Mouse (Mus musculus) midbrain, embryonic 12.5 days (tissue): ENCODE measurements at regions not wholly inside any gene's neighbourhood (a gene's known extent, or its start where the extent isn't known, plus 50 kb on each side); places are given as distances from the start of the nearest gene placed in this dataset.

ENCODE experiments used
- ATAC-seq: fragments of 200-750 bp; cut with Nextera tagmentation; 2 replicates; pipeline ENCODE4 v1.8.0; 2017; ENCODE audit warnings: low read depth, moderate TSS enrichment, moderate library complexity; ENCODE audit not compliant: low FRiP score
- H3K27ac ChIP-seq: fragments of 300-500 bp; sonication (generic); replicated peaks from 2 replicates; pipeline ENCODE4 v1.5.1; 2016; ENCODE audit warnings: mild to moderate bottlenecking
- H3K27me3 ChIP-seq: fragments of 300-500 bp; sonication (generic); 2 replicates; pipeline ENCODE4 v1.6.1; 2016; ENCODE audit warnings: mild to moderate bottlenecking
- H3K36me3 ChIP-seq: fragments of 300-500 bp; sonication (generic); 2 replicates; pipeline ENCODE4 v1.6.1; 2016
- H3K4me1 ChIP-seq: fragments of 300-500 bp; sonication (generic); 2 replicates; pipeline ENCODE4 v1.6.1; 2016
- H3K4me2 ChIP-seq: fragments of 300-500 bp; sonication (generic); replicated peaks from 2 replicates; pipeline ENCODE4 v1.6.1; 2016; ENCODE audit warnings: mild to moderate bottlenecking, moderate library complexity
- H3K4me3 ChIP-seq: fragments of 300-500 bp; sonication (generic); 2 replicates; pipeline ENCODE4 v1.5.1; 2016; ENCODE audit warnings: mild to moderate bottlenecking
- H3K9ac ChIP-seq: fragments of 300-500 bp; sonication (generic); replicated peaks from 2 replicates; pipeline ENCODE4 v1.6.1; 2016; ENCODE audit warnings: mild to moderate bottlenecking, moderate library complexity
- H3K9me3 ChIP-seq: fragments of 300-500 bp; sonication (generic); 2 replicates; pipeline ENCODE4 v1.6.1; 2016; ENCODE audit warnings: mild to moderate bottlenecking
- WGBS: fragments of 180-500 bp; shearing (Covaris S2); methylation state at CpG from one replicate; pipeline ENCODE4 v1.1.7; 2016; 5-methylcytosine and 5-hydroxymethylcytosine counted together

DNA sequence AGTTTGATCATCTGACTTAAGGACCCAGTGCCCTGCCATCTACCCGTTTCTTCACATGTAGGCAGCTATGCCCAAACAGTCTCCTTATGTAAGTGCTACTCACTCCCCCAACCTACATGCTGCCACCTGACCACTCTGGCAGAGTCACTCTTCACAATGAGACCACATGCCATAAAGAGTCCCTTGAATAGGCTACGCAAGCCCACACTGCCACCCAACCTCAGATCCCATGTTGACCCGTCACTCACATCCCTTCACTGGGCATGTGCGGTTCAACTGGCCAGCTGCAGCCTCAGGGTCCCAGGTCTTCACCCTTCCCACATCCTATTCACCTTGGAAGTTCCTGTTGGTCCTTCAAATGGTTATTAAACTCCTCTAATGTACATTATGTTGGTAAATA is 106.3 kb downstream of the Irs2 start:
- no peak overlapping the region for H3K4me3 ChIP-seq
- H3K4me1 ChIP-seq: peaks cover 34% of the 10 kb centered on the region
- no peak overlapping the region for H3K27ac ChIP-seq
- H3K27me3 ChIP-seq: peaks cover 11% of the 10 kb centered on the region
- ATAC-seq: no peak
- H3K9me3 ChIP-seq: no peaks in the 10 kb centered on the region
- WGBS: 99% methylated on average over 4 of the region's 4 CpGs
- H3K4me2 ChIP-seq: no peak overlapping the region
- H3K36me3 ChIP-seq: no peaks in the 10 kb centered on the region
- H3K9ac ChIP-seq: no peak overlapping the region

DNA sequence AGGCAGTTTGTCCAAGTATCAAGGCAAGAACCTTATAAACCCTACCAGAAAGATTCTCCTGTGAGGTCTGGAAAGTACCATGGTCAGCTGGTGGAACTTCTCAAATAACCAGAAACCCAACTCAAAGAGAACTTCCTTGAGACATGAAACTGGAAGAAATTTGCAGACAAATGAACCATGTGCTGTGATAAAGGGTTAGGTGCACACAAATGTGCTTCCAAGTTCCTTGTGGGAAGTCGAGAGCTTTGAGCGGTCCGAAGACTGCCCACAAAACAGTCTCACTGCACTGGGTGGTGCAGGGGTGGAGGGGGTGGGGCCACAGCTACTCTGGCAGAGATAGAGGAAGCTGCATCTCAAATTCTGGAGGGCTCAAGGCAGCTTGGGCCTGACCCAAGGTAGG is 107.2 kb downstream of the Irs2 start:
- Histone ChIP-seq H3K27me3 (peaks cover 11% of the 10 kb centered on the region), H3K4me1 (peaks cover 34% of the 10 kb centered on the region), H3K4me2 (no peak overlapping the region), H3K4me3 (no peak overlapping the region), H3K27ac (no peak overlapping the region), H3K9me3 (no peaks in the 10 kb centered on the region), H3K36me3 (no peaks in the 10 kb centered on the region), H3K9ac (no peak overlapping the region)
- no peak for ATAC-seq
- WGBS: 77% methylated on average over 3 of the region's 3 CpGs

GRCm38 (mm10) chr8:10899581-10900155 is 108.6 kb downstream of the Irs2 start:
- ATAC-seq: no peak; the same call in 1 of the 2 replicates
- no peak overlapping the region for H3K27ac ChIP-seq

GRCm38 (mm10) chr8:10898562-10899527 is 109.4 kb downstream of the Irs2 start:
- no peaks in the 10 kb centered on the region for H3K36me3 ChIP-seq
- ATAC-seq: no peak; the same call in 1 of the 2 replicates
- no peaks in the 10 kb centered on the region for H3K9me3 ChIP-seq
- H3K4me3 ChIP-seq: peak overlapping the region; percentile 7; the same call in 1 of the 2 replicates
- H3K9ac ChIP-seq: no peak overlapping the region; the same call in 1 of the 2 replicates
- peaks cover 34% of the 10 kb centered on the region for H3K4me1 ChIP-seq
- H3K27ac ChIP-seq: peak overlapping the region; percentile 52
- H3K27me3 ChIP-seq: peaks cover 11% of the 10 kb centered on the region
- peak overlapping the region; percentile 43 for H3K4me2 ChIP-seq
- WGBS: 11% methylated on average over 16 of the region's 16 CpGs

More at GRCm38 (mm10) chr8:10899581-10900155, 108.6 kb downstream of the Irs2 start:
- Histone ChIP-seq H3K36me3 (no peaks in the 10 kb centered on the region), H3K4me2 (peak overlapping the region; percentile 43), H3K4me3 (peak overlapping the region; percentile 7; the same call in 1 of the 2 replicates), H3K9ac (no peak overlapping the region; the same call in 1 of the 2 replicates), H3K9me3 (no peaks in the 10 kb centered on the region), H3K4me1 (peaks cover 34% of the 10 kb centered on the region), H3K27me3 (peaks cover 11% of the 10 kb centered on the region)
- WGBS: 7% methylated on average over 17 of the region's 17 CpGs

DNA sequence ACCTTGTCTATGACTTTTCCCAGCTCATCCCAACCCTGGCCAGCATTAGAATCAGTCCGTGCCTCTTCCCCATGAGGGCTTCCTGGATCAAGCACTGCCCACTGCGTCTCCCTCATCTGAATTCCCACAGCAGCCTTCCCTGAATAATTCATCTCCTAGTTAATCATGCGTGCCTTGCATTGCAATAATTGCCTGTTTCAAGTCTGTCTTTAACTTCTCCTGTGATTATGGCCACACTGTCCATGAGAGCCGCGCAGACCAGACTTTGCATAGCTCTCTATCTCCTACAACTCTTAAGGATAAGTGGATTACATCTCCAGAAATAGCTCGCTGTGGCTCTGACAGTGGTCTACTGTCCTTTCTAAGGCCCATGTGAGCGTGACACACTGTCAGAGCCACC is 110.7 kb downstream of the Irs2 start:
- Histone ChIP-seq H3K9ac (no peak overlapping the region), H3K4me1 (peaks cover 34% of the 10 kb centered on the region), H3K4me3 (no peak overlapping the region), H3K27me3 (peaks cover 11% of the 10 kb centered on the region), H3K36me3 (no peaks in the 10 kb centered on the region), H3K9me3 (no peaks in the 10 kb centered on the region), H3K27ac (peak overlapping the region; percentile 55), H3K4me2 (no peak overlapping the region)
- 36% methylated on average over 7 of the region's 7 CpGs for WGBS
- peak; percentile 57 for ATAC-seq

DNA sequence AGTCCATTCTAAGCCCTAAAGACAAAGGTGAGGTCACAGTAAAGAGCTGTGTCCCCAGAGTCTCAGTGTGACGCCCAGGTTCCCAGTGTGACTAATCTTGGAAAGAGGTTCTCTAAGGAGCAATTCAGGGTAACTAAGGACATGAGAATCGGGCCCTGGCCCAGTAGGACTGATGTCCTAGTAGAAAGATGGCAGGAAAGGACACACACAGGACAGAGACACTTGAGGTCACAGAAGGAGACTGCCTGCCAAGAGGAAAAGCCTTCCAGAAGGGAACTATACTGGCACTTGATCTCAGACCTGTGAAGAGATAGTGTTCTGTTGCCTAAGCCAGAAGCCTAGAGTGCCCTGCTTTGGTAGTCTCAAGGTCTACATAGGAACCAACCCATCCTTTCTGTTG is 113.1 kb downstream of the Irs2 start:
- WGBS: 71% methylated on average over 2 of the region's 2 CpGs

GRCm38 (mm10) chr8:10894306-10894705 is 114.0 kb downstream of the Irs2 start:
- WGBS: 83% methylated on average over 5 of the region's 5 CpGs

More for the DNA sequence above, 113.1 kb downstream of the Irs2 start:
- H3K27ac ChIP-seq: no peak overlapping the region
- no peak overlapping the region for H3K4me2 ChIP-seq
- ATAC-seq: no peak
- H3K9me3 ChIP-seq: no peaks in the 10 kb centered on the region
- peaks cover 33% of the 10 kb centered on the region for H3K4me1 ChIP-seq
- H3K9ac ChIP-seq: no peak overlapping the region
- no peak overlapping the region for H3K4me3 ChIP-seq
- H3K27me3 ChIP-seq: peaks cover 5% of the 10 kb centered on the region; the same call in 1 of the 2 replicates
- no peaks in the 10 kb centered on the region for H3K36me3 ChIP-seq

DNA sequence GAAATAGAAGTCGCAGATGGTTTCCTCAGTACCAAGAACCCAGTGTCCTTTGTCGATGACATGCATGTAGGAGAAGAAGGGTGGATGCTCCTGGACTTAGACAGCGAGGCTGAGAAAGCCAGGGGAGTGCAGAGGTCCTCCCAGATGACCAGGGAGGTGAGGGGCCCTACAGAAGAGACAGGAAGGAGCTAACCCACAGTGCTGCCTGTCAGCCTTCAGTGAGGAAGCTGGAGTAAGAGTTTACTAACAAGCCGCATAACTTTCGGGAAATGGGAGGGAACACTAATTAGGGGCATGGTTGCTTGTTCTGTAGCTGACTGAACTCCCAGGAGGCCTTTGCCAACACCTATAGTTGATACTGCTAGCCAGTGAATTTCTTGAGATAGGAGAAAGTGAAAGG is 114.5 kb downstream of the Irs2 start:
- no peak overlapping the region for H3K9ac ChIP-seq
- 84% methylated on average over 5 of the region's 5 CpGs for whole genome bisulfite sequencing
- H3K4me2 ChIP-seq: no peak overlapping the region
- no peak overlapping the region for H3K4me3 ChIP-seq
- H3K4me1 ChIP-seq: peaks cover 18% of the 10 kb centered on the region
- H3K9me3 ChIP-seq: no peaks in the 10 kb centered on the region
- no peak for ATAC-seq
- no peaks in the 10 kb centered on the region for H3K36me3 ChIP-seq
- no peak overlapping the region for H3K27ac ChIP-seq
- peaks cover 5% of the 10 kb centered on the region; the same call in 1 of the 2 replicates for H3K27me3 ChIP-seq

More at GRCm38 (mm10) chr8:10894306-10894705, 114.0 kb downstream of the Irs2 start:
- H3K27me3 ChIP-seq: peaks cover 5% of the 10 kb centered on the region; the same call in 1 of the 2 replicates
- no peaks in the 10 kb centered on the region for H3K36me3 ChIP-seq
- H3K9ac ChIP-seq: no peak overlapping the region
- H3K27ac ChIP-seq: no peak overlapping the region
- ATAC-seq: no peak
- H3K9me3 ChIP-seq: no peaks in the 10 kb centered on the region
- H3K4me2 ChIP-seq: no peak overlapping the region
- H3K4me3 ChIP-seq: no peak overlapping the region
- peaks cover 24% of the 10 kb centered on the region for H3K4me1 ChIP-seq

- 94% methylated on average over 2 of the region's 2 CpGs for WGBS
- no peaks in the 10 kb centered on the region for H3K36me3 ChIP-seq
- peaks cover 5% of the 10 kb centered on the region; the same call in 1 of the 2 replicates for H3K27me3 ChIP-seq
- no peaks in the 10 kb centered on the region for H3K9me3 ChIP-seq
- H3K4me1 ChIP-seq: peaks cover under 1% of the 10 kb centered on the region; the same call in 1 of the 2 replicates
- no peak overlapping the region for H3K4me3 ChIP-seq
- no peak overlapping the region for H3K9ac ChIP-seq
- H3K4me2 ChIP-seq: no peak overlapping the region
- H3K27ac ChIP-seq: no peak overlapping the region
- no peak for ATAC-seq
Measured at GRCm38 (mm10) chr8:10891906-10892305, 116.4 kb downstream of the Irs2 start.

DNA sequence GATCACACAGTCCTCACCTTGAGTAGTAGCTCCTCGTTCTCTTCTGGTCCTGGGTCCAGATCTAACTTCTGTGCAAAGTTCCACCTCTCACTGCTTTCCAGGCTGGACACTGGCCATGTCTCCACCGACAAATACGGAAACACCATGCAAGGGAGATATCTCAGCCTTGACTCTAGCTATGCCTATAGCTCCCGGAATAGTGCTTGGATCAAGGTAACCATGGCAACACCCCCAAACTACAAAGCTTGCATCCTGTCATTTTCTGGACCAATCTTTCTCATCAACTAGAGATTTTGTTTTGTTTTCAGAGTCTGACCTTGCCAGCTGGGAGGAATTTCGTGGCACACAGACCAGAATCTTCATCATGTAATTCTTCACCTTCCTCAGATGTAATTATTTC is 116.8 kb downstream of the Irs2 start:
- no peak for ATAC-seq
- no peak overlapping the region for H3K9ac ChIP-seq
- H3K4me3 ChIP-seq: no peak overlapping the region
- H3K27me3 ChIP-seq: peaks cover 5% of the 10 kb centered on the region; the same call in 1 of the 2 replicates
- H3K4me2 ChIP-seq: no peak overlapping the region
- H3K9me3 ChIP-seq: no peaks in the 10 kb centered on the region
- no peaks in the 10 kb centered on the region for H3K4me1 ChIP-seq
- H3K27ac ChIP-seq: no peak overlapping the region
- WGBS: 78% methylated on average over 5 of the region's 5 CpGs
- no peaks in the 10 kb centered on the region for H3K36me3 ChIP-seq

- no peak overlapping the region for H3K4me2 ChIP-seq
- H3K4me3 ChIP-seq: no peak overlapping the region
- H3K27ac ChIP-seq: no peak overlapping the region
- H3K9me3 ChIP-seq: no peaks in the 10 kb centered on the region
- H3K27me3 ChIP-seq: no peaks in the 10 kb centered on the region
- ATAC-seq: no peak
- H3K4me1 ChIP-seq: peaks cover under 1% of the 10 kb centered on the region; the same call in 1 of the 2 replicates
- no peak overlapping the region for H3K9ac ChIP-seq
- 93% methylated on average over 3 of the region's 3 CpGs for WGBS
- H3K36me3 ChIP-seq: no peaks in the 10 kb centered on the region
Measured at GRCm38 (mm10) chr8:10885452-10885851, 122.8 kb downstream of the Irs2 start.

GRCm38 (mm10) chr8:10883418-10883817 is 124.8 kb downstream of the Irs2 start:
- ATAC-seq: no peak
- H3K9ac ChIP-seq: no peak overlapping the region
- H3K9me3 ChIP-seq: no peaks in the 10 kb centered on the region
- no peak overlapping the region for H3K4me3 ChIP-seq
- H3K27me3 ChIP-seq: no peaks in the 10 kb centered on the region
- 70% methylated on average over 7 of the region's 7 CpGs for WGBS
- H3K36me3 ChIP-seq: no peaks in the 10 kb centered on the region
- H3K4me1 ChIP-seq: peaks cover 9% of the 10 kb centered on the region
- H3K4me2 ChIP-seq: no peak overlapping the region
- no peak overlapping the region for H3K27ac ChIP-seq
